Mouse (Mus musculus) urinary bladder, postnatal 10 days (tissue): ENCODE measurements around the gene Slc35f3.

Experiments
- DNase-seq: peaks from one replicate; pipeline ENCODE4 v3.0.0; 2022; ENCODE audit warnings: low spot score

The Slc35f3 gene

GRCm38 (mm10) chr8:126298296-126299093 lies at the start of gene Slc35f3:
Gene Slc35f3, plus strand, starts transcription at chr8:126298558.
- no peak for DNase-seq

- no peak for DNase-seq
These were observed 47.9 kb upstream of the Slc35f3 start for GRCm38 (mm10) chr8:126250486-126250885.

GRCm38 (mm10) chr8:126256585-126257391 lies 41.6 kb upstream of the Slc35f3 start:
- DNase-seq = no peak

GRCm38 (mm10) chr8:126257392-126257681 lies 41.0 kb upstream of the Slc35f3 start:
- DNase-seq = no peak

- DNase-seq = peak; percentile 20
These were observed 40.1 kb upstream of the Slc35f3 start for GRCm38 (mm10) chr8:126258175-126258781.

GRCm38 (mm10) chr8:126265186-126265585 lies 33.2 kb upstream of the Slc35f3 start:
- no peak for DNase-seq

- no peak for DNase-seq
These were observed 31.2 kb upstream of the Slc35f3 start for GRCm38 (mm10) chr8:126267118-126267517.

- no peak for DNase-seq
These were observed 28.6 kb upstream of the Slc35f3 start for GRCm38 (mm10) chr8:126269733-126270132.

GRCm38 (mm10) chr8:126272445-126272844 lies 25.9 kb upstream of the Slc35f3 start:
- no peak for DNase-seq

- DNase-seq = no peak
These were observed 25.3 kb upstream of the Slc35f3 start for GRCm38 (mm10) chr8:126273066-126273465.

- no peak for DNase-seq
These were observed 23.4 kb upstream of the Slc35f3 start for GRCm38 (mm10) chr8:126274866-126275360.

- DNase-seq = no peak
These were observed 22.5 kb upstream of the Slc35f3 start for GRCm38 (mm10) chr8:126275886-126276285.

- no peak for DNase-seq
These were observed 6.4 kb upstream of the Slc35f3 start for GRCm38 (mm10) chr8:126291951-126292350.

GRCm38 (mm10) chr8:126297284-126297845 lies 993 bp upstream of the Slc35f3 start:
- DNase-seq = no peak

- no peak for DNase-seq
These were observed 975 bp downstream of the Slc35f3 start for GRCm38 (mm10) chr8:126299333-126299732.

GRCm38 (mm10) chr8:126300350-126300749 lies 2.0 kb downstream of the Slc35f3 start:
- no peak for DNase-seq

GRCm38 (mm10) chr8:126301580-126301979 lies 3.2 kb downstream of the Slc35f3 start:
- no peak for DNase-seq

- DNase-seq = no peak
These were observed 8.8 kb downstream of the Slc35f3 start for GRCm38 (mm10) chr8:126307164-126307563.

- no peak for DNase-seq
These were observed 10.7 kb downstream of the Slc35f3 start for GRCm38 (mm10) chr8:126309015-126309414.

- DNase-seq = no peak
These were observed 26.6 kb downstream of the Slc35f3 start for GRCm38 (mm10) chr8:126324931-126325330.

- no peak for DNase-seq
These were observed 27.8 kb downstream of the Slc35f3 start for GRCm38 (mm10) chr8:126326136-126326535.

GRCm38 (mm10) chr8:126326731-126327130 lies 28.4 kb downstream of the Slc35f3 start:
- DNase-seq = no peak
